Mouse (Mus musculus): Measurements from ENCODE around the gene Cstad. TPM values are rescaled to one million over a fixed set of nuclear protein-coding genes. Genes with fewer than 3 reads are reported as not detected.

Cstad gene
- total RNA-seq, 1 experiment from 2014 or later, result 1.9 TPM

DNA sequence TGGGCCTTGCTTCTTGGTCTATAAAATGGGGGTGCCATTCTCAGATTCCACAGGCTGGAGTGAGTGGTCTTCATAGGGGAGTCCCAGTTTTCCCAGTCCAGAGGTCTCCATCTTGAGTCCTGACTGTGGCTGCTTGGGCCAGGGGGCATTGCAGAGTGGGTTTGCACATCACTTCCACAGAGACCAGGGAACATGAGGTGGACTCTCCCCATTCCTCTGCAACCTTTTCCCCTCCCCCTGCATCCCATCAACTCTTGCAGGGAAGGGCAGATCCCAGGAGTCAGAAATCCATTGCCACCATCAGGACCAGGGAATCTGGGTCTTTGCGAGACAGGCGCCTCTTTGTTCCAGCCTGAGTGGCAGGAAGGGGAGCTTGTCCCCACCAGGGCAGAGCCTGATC, 21.0 kb downstream of the Cstad start:
- ATAC-seq (replicated peaks in 1 of 2; ENCODE audit: insufficient read depth in 1 of 2, low FRiP score in 2 of 2, low TSS enrichment in 1 of 2, low read depth in 1 of 2, poor library complexity in 2 of 2, severe bottlenecking in 2 of 2), result no peak

DNA sequence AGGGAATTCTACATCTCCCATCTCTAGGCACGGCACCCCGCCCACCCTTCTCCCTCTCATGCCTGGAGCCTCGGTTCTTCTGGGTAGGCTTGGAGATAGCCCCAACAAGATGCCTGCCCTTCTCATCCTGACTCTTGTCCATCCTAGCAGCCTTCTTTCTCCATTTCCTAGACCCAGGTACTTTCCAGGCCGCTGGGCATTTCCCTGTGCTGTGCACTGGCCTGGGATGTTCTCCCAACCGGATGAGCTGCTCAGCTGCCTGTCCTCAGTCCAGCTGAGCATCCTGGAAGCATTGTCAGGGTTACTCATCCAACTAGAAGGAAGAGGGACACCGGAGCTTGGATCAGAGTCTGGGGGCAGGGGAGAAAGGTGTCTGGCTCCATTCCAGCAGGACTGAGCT, 21.6 kb downstream of the Cstad start:
- ATAC-seq (replicated peaks in 1 of 2; ENCODE audit: insufficient read depth in 1 of 2, low FRiP score in 2 of 2, low TSS enrichment in 1 of 2, low read depth in 1 of 2, poor library complexity in 2 of 2, severe bottlenecking in 2 of 2), result no peak

- ATAC-seq (replicated peaks in 1 of 2; ENCODE audit: insufficient read depth in 1 of 2, low FRiP score in 2 of 2, low TSS enrichment in 1 of 2, low read depth in 1 of 2, poor library complexity in 2 of 2, severe bottlenecking in 2 of 2), result peak; percentile 18 to 34; a peak in 3 of 4 replicates
Observed at GRCm38 (mm10) chr2:30618487-30619248, 23.8 kb downstream of the Cstad start.

- ATAC-seq (replicated peaks in 1 of 2; ENCODE audit: insufficient read depth in 1 of 2, low FRiP score in 2 of 2, low TSS enrichment in 1 of 2, low read depth in 1 of 2, poor library complexity in 2 of 2, severe bottlenecking in 2 of 2), result no peak
Observed at GRCm38 (mm10) chr2:30623873-30624272, 29.0 kb downstream of the Cstad start.

DNA sequence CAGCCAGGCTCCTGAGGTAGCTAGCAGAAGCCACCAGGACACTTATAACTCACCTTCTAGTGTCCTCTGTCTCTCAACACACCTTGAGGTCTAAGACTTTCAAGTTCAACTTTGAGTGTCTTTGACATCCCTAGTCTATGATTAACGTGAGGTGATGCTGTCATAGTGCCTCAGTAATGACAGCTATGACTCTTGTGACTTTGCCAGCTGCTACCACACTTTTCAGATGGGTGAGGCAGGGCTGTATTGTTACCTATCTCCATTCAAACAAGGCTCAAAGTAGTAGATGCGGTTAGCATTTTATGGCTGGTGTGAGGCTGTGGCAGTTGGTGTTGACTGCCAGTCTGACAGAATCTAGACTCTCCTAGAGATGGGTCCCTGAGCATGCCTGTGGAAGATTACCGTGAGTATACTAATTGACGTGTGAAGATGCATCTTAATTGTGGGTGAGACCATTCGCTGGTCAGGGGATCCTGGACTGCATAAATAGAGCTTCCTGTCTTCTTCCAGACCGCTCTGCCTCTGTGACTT, 30.5 kb downstream of the Cstad start:
- no peak for ATAC-seq (replicated peaks in 1 of 2; ENCODE audit: insufficient read depth in 1 of 2, low FRiP score in 2 of 2, low TSS enrichment in 1 of 2, low read depth in 1 of 2, poor library complexity in 2 of 2, severe bottlenecking in 2 of 2)

DNA sequence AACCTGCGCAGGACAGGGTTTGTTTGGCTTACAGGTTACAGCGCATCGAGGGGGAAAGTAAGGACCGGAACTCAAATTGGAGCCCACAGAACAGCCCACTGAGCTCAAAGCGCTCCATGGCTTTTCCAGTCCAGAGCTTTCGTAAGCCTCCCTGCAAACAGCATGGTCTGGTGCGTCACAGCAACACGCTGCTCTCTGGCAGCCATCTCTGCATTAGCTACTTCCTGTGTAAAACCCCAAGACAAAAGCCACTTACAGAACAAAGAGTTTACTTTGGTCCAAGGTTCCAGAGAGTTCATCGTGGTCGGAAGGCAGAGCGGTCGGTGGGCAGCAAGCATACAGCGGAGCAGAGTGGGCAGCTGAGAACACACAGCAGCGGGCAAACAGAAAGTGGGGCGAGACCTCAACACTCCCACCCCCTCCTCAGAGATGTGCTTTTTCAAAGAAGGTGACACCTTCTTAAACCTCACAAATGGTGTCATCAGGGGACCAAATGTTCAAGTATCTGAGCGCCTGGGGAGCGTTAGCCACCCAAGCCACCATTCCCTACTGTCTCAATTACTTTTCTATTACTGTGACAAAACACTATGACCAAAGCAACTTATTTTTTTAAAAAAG, 31.3 kb downstream of the Cstad start:
- peak in 1 of 2 experiments; percentile 36; a peak in 1 of 4 replicates for ATAC-seq (replicated peaks in 1 of 2; ENCODE audit: insufficient read depth in 1 of 2, low FRiP score in 2 of 2, low TSS enrichment in 1 of 2, low read depth in 1 of 2, poor library complexity in 2 of 2, severe bottlenecking in 2 of 2)

DNA sequence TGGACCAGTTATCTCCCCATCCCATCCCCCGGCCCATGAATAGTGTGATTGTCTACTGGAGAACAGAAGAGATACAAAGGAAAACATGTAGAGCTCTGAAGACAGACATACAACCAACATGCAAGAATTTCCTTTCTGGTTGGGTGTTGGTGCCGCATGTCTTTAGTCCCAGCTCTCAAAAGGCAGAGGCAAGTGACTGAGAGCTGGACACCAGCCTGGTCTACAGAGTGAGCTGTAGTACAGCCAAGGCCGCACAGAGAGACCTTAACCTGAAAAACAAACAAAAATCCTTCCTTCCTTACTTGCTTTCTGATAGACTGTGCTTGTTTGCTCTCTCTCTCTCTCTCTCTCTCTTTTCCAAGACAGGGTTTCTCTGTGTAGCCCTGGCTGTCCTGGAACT, 32.5 kb downstream of the Cstad start:
- no peak for ATAC-seq (replicated peaks in 1 of 2; ENCODE audit: insufficient read depth in 1 of 2, low FRiP score in 2 of 2, low TSS enrichment in 1 of 2, low read depth in 1 of 2, poor library complexity in 2 of 2, severe bottlenecking in 2 of 2)

DNA sequence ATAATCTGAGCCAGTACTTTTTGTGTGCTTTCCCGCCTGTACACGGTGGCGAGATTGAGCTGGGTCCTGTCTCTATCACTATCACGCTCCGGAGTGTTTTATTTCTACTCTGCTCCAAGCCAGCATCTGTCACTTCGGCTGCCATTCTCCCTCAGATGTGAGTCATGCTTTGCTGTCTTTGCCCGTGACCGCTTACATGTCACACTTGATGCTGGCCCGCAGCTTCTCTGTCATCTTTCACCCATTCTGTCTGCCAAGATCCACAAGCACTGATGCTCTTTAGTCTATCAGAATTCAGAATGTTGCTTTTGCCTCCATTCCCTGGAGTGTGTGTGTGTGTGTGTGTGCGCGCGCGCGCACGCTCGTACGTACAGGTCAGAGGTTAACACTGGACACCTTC, 33.5 kb downstream of the Cstad start:
- no peak for ATAC-seq (replicated peaks in 1 of 2; ENCODE audit: insufficient read depth in 1 of 2, low FRiP score in 2 of 2, low TSS enrichment in 1 of 2, low read depth in 1 of 2, poor library complexity in 2 of 2, severe bottlenecking in 2 of 2)

DNA sequence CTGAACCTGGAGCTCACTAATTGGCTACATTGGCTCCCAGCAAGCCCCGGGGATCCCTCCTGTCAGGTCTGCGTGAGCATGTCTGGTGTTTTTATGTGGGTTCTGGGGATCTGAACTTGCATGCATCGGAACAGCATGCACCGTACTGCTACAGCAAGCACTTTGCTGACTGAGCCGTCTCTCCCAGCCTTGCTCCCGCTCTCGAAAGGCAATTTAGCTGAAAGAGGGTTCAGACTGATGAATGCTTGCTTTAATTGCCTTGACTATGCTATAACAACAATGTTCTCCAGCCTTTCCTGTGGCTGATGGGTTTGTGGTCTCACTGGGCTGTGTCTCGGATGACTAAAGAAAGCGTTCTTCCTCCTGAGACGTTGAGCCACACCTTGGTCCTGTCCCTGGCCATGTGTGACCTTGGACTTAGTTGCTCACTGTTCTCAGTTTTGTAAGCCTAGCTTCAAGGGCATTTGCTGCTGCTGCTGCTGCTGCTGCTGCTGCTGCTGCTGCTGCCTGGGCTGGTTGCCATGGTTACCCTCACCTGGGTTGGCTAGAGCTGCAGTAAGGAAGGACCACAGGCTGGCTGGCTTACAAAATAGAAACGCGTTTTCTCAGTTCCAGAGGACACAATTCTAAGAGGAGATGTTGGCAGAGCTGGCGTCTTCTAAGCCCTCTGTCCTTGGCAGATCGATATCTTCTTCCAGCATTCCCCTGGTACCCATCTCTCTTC, 34.4 kb downstream of the Cstad start:
- ATAC-seq (replicated peaks in 1 of 2; ENCODE audit: insufficient read depth in 1 of 2, low FRiP score in 2 of 2, low TSS enrichment in 1 of 2, low read depth in 1 of 2, poor library complexity in 2 of 2, severe bottlenecking in 2 of 2), result no peak

DNA sequence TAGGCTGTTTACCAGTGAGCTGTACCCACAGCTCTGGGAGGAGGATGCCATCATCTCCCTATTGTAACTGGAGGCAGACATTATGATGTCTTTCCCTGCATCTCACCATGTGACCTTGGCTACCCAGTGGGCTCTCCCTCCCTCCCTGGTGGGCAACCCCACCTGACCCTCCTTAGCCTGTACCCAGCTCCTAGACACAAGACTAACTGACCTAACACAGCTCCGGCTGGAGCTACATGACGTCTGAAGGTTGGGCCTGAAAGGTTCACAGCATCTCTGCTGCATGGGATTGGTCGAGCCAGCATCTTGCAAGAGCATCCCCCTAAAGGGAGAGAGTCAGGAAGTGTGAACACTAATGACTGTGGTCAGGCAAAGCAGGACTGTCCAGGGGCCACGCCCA, 35.0 kb downstream of the Cstad start:
- ATAC-seq (replicated peaks in 1 of 2; ENCODE audit: insufficient read depth in 1 of 2, low FRiP score in 2 of 2, low TSS enrichment in 1 of 2, low read depth in 1 of 2, poor library complexity in 2 of 2, severe bottlenecking in 2 of 2), result no peak

DNA sequence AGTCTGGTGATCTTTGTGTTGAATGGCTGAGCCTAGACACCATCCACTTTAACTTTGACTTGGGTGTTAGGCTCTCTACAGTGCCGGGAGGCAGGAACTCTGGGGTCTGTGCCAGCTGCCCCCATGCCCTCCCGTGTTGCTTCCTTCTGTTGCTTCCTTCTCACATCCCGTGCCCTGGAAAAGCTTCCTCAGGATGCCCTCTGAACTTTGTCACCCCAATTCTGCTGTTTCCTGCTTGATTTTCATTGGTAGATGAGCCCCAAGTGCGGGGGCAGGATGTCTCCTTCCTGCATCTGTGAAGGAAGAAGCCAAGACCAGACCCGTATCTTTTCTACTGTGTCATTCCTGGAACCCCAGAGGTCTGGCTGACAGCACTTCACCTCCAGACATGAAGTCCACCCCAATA, 41.4 kb downstream of the Cstad start:
- no peak for ATAC-seq (replicated peaks in 1 of 2; ENCODE audit: insufficient read depth in 1 of 2, low FRiP score in 2 of 2, low TSS enrichment in 1 of 2, low read depth in 1 of 2, poor library complexity in 2 of 2, severe bottlenecking in 2 of 2)

DNA sequence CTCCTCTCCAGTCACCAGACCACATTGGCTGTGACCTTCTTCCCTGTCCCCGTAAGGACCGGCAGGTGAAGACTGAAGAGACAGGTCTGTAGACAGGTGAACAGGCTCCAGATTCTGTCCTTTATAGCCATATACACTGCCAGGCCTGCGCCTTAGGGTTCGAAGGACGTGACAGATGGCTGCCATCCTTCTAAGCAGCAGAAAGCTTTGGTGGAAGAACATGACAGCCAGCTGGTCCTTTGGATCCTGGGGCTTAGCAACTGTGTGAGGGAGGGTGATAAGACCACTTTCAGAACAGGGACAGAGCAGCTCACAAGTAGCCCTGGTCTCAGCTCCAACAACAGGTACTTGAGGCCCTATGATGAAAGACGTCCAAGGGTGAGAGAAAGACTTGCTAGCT, 43.2 kb downstream of the Cstad start:
- no peak for ATAC-seq (replicated peaks in 1 of 2; ENCODE audit: insufficient read depth in 1 of 2, low FRiP score in 2 of 2, low TSS enrichment in 1 of 2, low read depth in 1 of 2, poor library complexity in 2 of 2, severe bottlenecking in 2 of 2)

DNA sequence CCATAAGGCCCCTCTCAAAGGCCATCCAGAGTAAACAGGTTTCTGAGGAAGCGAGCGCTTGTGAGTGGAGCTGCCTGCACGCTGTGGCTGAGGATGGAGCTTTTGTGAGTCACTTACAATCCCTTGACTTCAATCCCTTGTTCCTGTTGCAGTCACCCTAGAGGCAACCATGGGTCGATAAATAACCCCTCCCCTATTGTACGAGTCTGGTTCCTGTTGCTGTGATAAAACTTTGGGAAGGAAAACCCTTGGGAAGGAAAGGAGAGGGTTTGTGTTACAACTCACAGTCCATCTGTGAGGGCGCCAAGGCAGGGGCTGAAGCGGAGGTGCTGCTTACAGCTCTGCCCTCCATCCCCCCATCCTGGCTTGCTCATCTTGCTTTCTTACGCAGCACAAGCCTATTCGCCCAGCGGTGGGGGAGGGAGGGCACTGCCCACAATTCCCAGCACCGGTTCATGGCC, 45.2 kb downstream of the Cstad start:
- no peak for ATAC-seq (replicated peaks in 1 of 2; ENCODE audit: insufficient read depth in 1 of 2, low FRiP score in 2 of 2, low TSS enrichment in 1 of 2, low read depth in 1 of 2, poor library complexity in 2 of 2, severe bottlenecking in 2 of 2)

DNA sequence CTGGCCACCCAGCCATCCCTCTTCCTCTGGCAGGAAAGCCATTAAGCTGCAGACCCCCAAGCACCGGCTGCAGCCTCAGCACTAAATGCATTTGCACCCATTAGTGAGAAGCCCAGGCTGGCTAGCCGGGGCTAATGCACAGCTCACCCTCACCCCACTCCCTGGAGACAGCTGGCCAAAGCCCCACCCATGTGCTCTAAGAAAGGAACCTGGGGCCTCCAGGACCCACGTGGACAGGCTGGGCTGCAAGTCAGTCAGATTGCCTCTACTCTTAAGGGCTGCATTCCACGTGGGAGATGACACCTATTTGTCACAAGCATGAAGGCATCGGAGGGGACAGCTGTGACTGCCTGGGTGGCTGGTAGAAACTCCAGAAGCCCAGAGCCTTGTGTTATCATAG, 48.0 kb downstream of the Cstad start:
- no peak for ATAC-seq (replicated peaks in 1 of 2; ENCODE audit: insufficient read depth in 1 of 2, low FRiP score in 2 of 2, low TSS enrichment in 1 of 2, low read depth in 1 of 2, poor library complexity in 2 of 2, severe bottlenecking in 2 of 2)

- no peak for ATAC-seq (replicated peaks in 1 of 2; ENCODE audit: insufficient read depth in 1 of 2, low FRiP score in 2 of 2, low TSS enrichment in 1 of 2, low read depth in 1 of 2, poor library complexity in 2 of 2, severe bottlenecking in 2 of 2)
Observed at GRCm38 (mm10) chr2:30643422-30643821, 48.6 kb downstream of the Cstad start.

DNA sequence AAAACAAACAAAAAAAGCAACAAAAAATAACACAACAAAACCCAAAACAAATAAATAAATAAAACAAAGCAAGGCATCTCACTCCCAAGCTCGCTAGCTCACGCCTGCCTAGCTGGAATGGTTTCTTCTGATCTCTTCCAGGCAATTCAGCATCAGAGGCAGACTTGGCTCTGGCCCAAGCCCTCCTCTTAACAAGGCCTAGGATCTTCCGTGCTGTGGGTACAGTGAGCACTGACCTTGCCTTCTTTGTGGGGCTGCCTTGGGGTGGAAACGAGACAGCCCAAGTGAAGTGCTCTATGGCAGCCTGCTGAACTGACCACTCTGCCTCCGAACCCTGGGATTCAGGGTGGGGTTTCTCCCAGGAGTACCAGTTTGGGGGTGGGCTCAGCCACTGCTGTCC, 52.0 kb downstream of the Cstad start:
- ATAC-seq (replicated peaks in 1 of 2; ENCODE audit: insufficient read depth in 1 of 2, low FRiP score in 2 of 2, low TSS enrichment in 1 of 2, low read depth in 1 of 2, poor library complexity in 2 of 2, severe bottlenecking in 2 of 2), result no peak

DNA sequence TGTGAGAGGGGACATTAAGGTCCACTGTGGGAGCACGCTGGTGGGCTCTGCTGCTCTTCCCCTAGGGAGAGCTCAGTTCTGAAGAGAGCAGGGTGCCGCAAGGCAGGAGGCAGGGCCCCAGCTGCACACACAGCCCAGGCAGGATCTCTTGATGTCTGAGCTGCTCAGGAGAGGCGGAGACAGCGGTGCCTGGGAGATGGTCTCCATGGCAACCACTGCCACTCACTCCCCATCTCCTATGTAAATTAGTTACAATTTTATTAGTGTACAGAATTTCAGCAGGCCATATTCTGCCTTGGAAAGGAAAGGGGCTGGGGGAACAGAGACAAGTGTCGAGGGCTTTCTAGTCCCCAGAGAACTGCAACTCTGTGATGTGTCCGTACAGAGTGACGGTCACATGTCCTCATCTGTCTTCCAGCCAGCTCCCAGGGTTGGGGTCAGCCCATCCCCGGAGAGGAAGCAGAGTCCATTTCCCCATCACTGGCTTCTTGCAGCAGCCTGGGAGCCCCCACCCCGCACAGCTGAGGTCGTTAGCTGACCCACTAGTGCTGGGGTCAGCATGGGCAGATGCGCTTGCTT, 52.6 kb downstream of the Cstad start:
- ATAC-seq (replicated peaks in 1 of 2; ENCODE audit: insufficient read depth in 1 of 2, low FRiP score in 2 of 2, low TSS enrichment in 1 of 2, low read depth in 1 of 2, poor library complexity in 2 of 2, severe bottlenecking in 2 of 2), result no peak
